Comparison of ENCODE assay signal across 14 mouse cellular contexts in the genomic region with DNA sequence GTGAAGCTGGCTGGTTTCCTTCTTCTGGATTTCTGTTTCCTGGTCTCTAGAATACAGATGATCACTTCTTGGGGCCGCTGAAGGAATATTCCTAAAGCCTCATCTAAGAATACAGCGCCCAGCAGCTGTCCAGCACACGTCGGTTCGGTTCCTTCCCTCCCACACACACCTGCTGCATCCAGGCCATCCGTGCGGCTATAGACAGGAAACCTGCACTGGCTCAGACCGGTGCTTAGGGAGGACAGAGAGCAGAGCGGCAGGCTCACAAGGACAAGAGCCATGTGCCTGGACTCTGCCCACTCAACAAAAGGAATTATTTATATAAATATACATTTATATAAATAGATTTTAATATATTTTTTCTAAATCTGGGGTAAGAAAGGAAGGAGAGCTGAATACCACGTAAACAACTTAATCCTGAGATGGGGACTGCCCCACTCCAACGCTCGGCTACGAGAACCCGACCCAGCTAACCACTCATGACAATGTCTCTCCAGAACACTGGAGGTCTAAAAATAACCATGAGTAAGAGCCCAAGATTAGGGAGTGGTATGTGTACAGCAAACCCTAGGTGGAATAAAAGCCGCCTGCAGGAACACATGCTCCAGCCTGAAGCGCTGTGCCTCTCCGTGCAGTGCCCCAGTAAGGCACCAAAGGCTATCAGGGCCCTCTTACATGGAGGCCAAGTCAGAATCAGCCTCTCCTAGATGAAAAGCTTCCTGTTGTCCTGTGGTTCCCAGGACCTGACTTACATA. TPM values are rescaled to one million over a fixed set of nuclear protein-coding genes. Genes with fewer than 3 reads are reported as not detected.
A peak's percentile ranks its signal among the peaks of the same experiment; 100 is the strongest.
DNase-seq lines count a peak whose midpoint lies in the region; ATAC-seq and TF ChIP-seq lines count a peak whose summit lies in the region.
"Had no signal": no experiment of that assay in that cellular context is flagged by ENCODE, and none has a peak within 500 bp of the region (broad histone marks: within the 10 kb centered on the region; RNA-seq: fewer than 3 reads in every experiment).

No protein-coding gene starts in this region.

- H3K36me3 ChIP-seq in heart, embryonic 11.5 days (ENCODE audit: control insufficient read depth, insufficient read depth, low read length): peaks cover 11% of the 10 kb centered on the region
- H3K36me3 ChIP-seq in intestine, embryonic 16.5 days (ENCODE audit: control insufficient read depth, insufficient read depth, low read length): no peaks in the 10 kb centered on the region

- peak overlapping the region; percentile 77 for H3K27ac ChIP-seq in gastrocnemius, adult 2 months
- H3K27ac ChIP-seq in heart, embryonic 11.5 days (ENCODE audit: low read depth, low read length): peak overlapping the region; percentile 70
- no peak overlapping the region for H3K27ac ChIP-seq in intestine, embryonic 16.5 days (ENCODE audit: low read length)
- H3K27ac ChIP-seq: hindbrain, embryonic 12.5 days; midbrain, embryonic 10.5 days had no signal

- H3K4me1 ChIP-seq in heart, embryonic 11.5 days (ENCODE audit: control insufficient read depth, insufficient read depth, low read length): peaks cover 11% of the 10 kb centered on the region
- H3K4me1 ChIP-seq in intestine, embryonic 16.5 days (ENCODE audit: control insufficient read depth, insufficient read depth, low read length): no peaks in the 10 kb centered on the region
- H3K4me1 ChIP-seq: hindbrain, embryonic 12.5 days; midbrain, embryonic 10.5 days had no signal

- no peak for TF ChIP-seq CTCF in gastrocnemius, adult 2 months (IDR thresholded peaks at IDR 0.05)

- ATAC-seq in heart, embryonic 11.5 days (replicated peaks; ENCODE audit: insufficient number of reproducible peaks, low FRiP score, low TSS enrichment): no peak
- peak; percentile 40; the same call in 1 of the 2 replicates for ATAC-seq in intestine, embryonic 16.5 days

- peak overlapping the region; percentile 17; the same call in 1 of the 2 replicates for H3K4me3 ChIP-seq in gastrocnemius, adult 2 months
- H3K4me3 ChIP-seq in heart, embryonic 11.5 days (ENCODE audit: low read depth, low read length): no peak overlapping the region
- H3K4me3 ChIP-seq in intestine, embryonic 16.5 days (ENCODE audit: low read length): no peak overlapping the region
- H3K4me3 ChIP-seq: hindbrain, embryonic 12.5 days; midbrain, embryonic 10.5 days had no signal

- no peaks in the 10 kb centered on the region for H3K27me3 ChIP-seq in heart, embryonic 11.5 days (ENCODE audit: control insufficient read depth, insufficient read depth, low read length)
- no peaks in the 10 kb centered on the region for H3K27me3 ChIP-seq in intestine, embryonic 16.5 days (replicated peaks; ENCODE audit: control insufficient read depth, insufficient read depth, low read length)
- H3K27me3 ChIP-seq: hindbrain, embryonic 12.5 days had no signal

- 54% methylated on average over 17 of the region's 17 CpGs for WGBS in heart, embryonic 11.5 days (ENCODE audit: insufficient replicate concordance)
- WGBS in intestine, embryonic 16.5 days: 67% methylated on average over 17 of the region's 17 CpGs

- H3K9ac ChIP-seq in heart, embryonic 11.5 days (ENCODE audit: low read depth, low read length): peak overlapping the region; percentile 52; the same call in 1 of the 2 replicates
- H3K9ac ChIP-seq in intestine, embryonic 16.5 days (ENCODE audit: low read depth, low read length): no peak overlapping the region
- H3K9ac ChIP-seq: hindbrain, embryonic 12.5 days had no signal

- H3K4me2 ChIP-seq in heart, embryonic 11.5 days: peak overlapping the region; percentile 34
- H3K4me2 ChIP-seq in intestine, embryonic 16.5 days (ENCODE audit: low read depth, low read length): no peak overlapping the region
- H3K4me2 ChIP-seq: hindbrain, embryonic 12.5 days; liver, embryonic 11.5 days had no signal

- intact Hi-C loops in gastrocnemius, adult 2 months (cut with DNase I): no loop called here

- no peaks in the 10 kb centered on the region for H3K9me3 ChIP-seq in heart, embryonic 11.5 days (replicated peaks; ENCODE audit: control insufficient read depth, low read length)
- H3K9me3 ChIP-seq in intestine, embryonic 16.5 days (ENCODE audit: control insufficient read depth, low read length): no peaks in the 10 kb centered on the region
- H3K9me3 ChIP-seq: hindbrain, embryonic 12.5 days; midbrain, embryonic 10.5 days had no signal

- DNase-seq in gastrocnemius, adult 2 months: peak; percentile 25
- DNase-seq in gastrocnemius, postnatal 25 days: no peak
- peak; percentile 17 for DNase-seq in 3T3-L1 (ENCODE audit: low read depth, low spot score)
- DNase-seq in cerebellum, adult 8-10 months: no peak
- DNase-seq in cerebellum, adult 9-10 months: no peak
- no peak for DNase-seq in adrenal gland, postnatal 4 days (ENCODE audit: low spot score in 2 of 2)
- DNase-seq: cerebellum, postnatal 36 days; kidney, postnatal 10 days; layer of hippocampus, postnatal 36 days had no signal

RNA-seq across cellular contexts. Expression of a gene that starts 26.8 kb away (rescaled TPM):
- 10 to 100 TPM; 40.6 to 44.2 TPM for total RNA-seq in gastrocnemius, adult 2 months (2021)
- total RNA-seq in gastrocnemius, postnatal 25 days (2021): 10 to 100 TPM; 32.5 to 49.5 TPM
- polyA plus RNA-seq in heart, embryonic 11.5 days (2014; fragmentation: Nextera tagmentation; extraction: Ambion mirVana): 45.0 and 49.0 TPM in 2 replicates
- polyA plus RNA-seq in intestine, embryonic 16.5 days (2015; fragmentation: Nextera tagmentation; extraction: Ambion mirVana): 48.9 and 53.2 TPM in 2 replicates
- total RNA-seq in adrenal gland, postnatal 4 days (2021): 10 to 100 TPM; 72.8 to 74.9 TPM

RNA-seq across cellular contexts. Expression of a gene that starts 53.4 kb away (rescaled TPM):
- total RNA-seq in gastrocnemius, adult 2 months (2021): 10 to 100 TPM; 11.7 to 15.8 TPM
- 10 to 100 TPM; 10.9 to 14.8 TPM for total RNA-seq in gastrocnemius, postnatal 25 days (2021)
- 5.6 and 5.9 TPM in 2 replicates for polyA plus RNA-seq in heart, embryonic 11.5 days (2014; fragmentation: Nextera tagmentation; extraction: Ambion mirVana)
- polyA plus RNA-seq in intestine, embryonic 16.5 days (2015; fragmentation: Nextera tagmentation; extraction: Ambion mirVana): 5.8 and 6.2 TPM in 2 replicates
- 10 to 100 TPM; 34.1 to 42.1 TPM for total RNA-seq in adrenal gland, postnatal 4 days (2021)

RNA-seq across cellular contexts. Expression of a gene that starts 58.1 kb away (rescaled TPM):
- total RNA-seq in gastrocnemius, adult 2 months (2021): 100 to 1,000 TPM; 133 to 149 TPM
- 100 to 1,000 TPM; 175 to 196 TPM for total RNA-seq in gastrocnemius, postnatal 25 days (2021)
- polyA plus RNA-seq in heart, embryonic 11.5 days (2014; fragmentation: Nextera tagmentation; extraction: Ambion mirVana): 113 and 175 TPM in 2 replicates
- 214 and 221 TPM in 2 replicates for polyA plus RNA-seq in intestine, embryonic 16.5 days (2015; fragmentation: Nextera tagmentation; extraction: Ambion mirVana)
- 100 to 1,000 TPM; 294 to 319 TPM for total RNA-seq in adrenal gland, postnatal 4 days (2021)

Comparison
In these comparisons a context has a peak if more than half of its experiments do, and no peak if none do; other contexts are left out.
1. DNase-seq: peak in gastrocnemius, adult 2 months (single experiment) and 3T3-L1 (single experiment); none in gastrocnemius, postnatal 25 days (single experiment), cerebellum, adult 8-10 months (single experiment), cerebellum, adult 9-10 months (single experiment) and adrenal gland, postnatal 4 days (0 of 2).